Mouse (Mus musculus) brain, embryonic 18.5 days (tissue): ENCODE data around the gene Olfr262.
"Not testable (repeated sequence)": the region's sequence is repeated elsewhere in the genome, so short reads cannot be mapped to it uniquely, and the experiment has no call there.

Experiments used
- DNase-seq: peaks from one replicate; pipeline ENCODE4 v3.0.0-alpha.2; 2012; ENCODE audit warnings: low read depth, low spot score

Gene Olfr262

DNA sequence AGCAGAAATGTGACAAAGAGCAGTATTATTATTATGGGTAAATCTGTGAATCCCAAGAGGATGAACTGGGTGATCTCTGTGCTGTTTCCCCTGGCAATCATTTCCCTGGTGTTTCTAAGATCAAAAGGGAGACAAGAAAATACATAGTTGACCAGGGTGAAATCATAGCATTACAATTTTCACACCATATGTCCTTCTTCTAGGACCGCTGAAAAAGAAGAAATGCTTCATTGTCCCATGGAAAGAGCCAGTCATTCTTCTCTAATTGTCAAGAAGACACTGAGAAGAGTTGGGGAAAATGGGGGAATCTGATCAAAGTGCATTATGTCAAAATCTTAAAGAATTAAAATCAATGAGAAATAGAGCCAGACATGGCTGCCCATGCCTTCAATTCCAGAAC lies at the start of gene Olfr262:
TSS of gene Olfr262 (minus strand) at position 101 of the 400 bp plus-strand sequence.
- no peak for DNase-seq

DNA sequence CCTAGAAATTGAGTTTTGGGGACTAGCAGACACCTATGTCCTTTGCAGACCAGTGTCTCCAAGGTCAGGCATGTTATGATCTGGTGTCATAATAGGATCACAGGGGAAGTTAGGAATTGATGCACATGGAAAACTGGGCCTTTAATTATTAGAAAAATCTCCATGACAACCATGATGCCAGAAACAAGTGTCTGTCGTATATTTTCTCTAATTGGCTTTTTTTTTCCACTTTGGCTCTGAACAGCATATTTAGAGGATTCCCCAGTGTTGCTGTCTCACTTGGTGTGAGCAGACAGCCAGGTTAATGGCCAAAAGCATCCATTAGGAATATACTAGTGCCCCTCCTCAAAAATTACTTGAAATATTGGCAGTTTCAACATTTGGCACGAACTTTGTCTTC lies 38.1 kb upstream of the Olfr262 start, which contains the start of gene Olfr1434:
TSS of gene Olfr1434 (plus strand) at position 301 of the 400 bp plus-strand sequence.
- DNase-seq: no peak

- no peak for DNase-seq
Measured at GRCm38 (mm10) chr19:12260732-12261131, 19.3 kb upstream of the Olfr262 start, which contains the start of gene Olfr235. Olfr235 (plus strand) TSS chr19:12261032.

DNA sequence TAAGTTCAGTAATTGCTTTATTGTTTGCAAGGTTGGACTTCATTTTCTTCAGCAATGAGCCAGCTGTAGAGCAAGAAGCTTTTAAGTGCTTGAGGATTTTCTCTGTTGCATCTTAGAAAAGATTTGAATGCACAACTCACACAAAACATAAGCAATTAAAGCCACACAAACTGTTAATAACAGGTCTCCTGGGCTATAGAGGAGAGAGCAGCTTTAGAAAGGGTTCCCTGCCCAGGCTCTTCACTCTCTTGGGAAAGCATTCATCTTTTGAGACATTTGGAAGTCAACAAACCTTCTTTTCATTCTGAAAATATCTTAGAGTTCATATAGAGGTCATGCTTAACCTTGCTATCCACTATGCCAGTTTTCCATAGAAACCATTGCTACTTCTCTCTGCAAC lies 9.0 kb downstream of the Olfr262 start, which contains the start of gene Olfr1432:
TSS of gene Olfr1432 (minus strand) at position 101 of the 400 bp plus-strand sequence.
- not testable (repeated sequence) for DNase-seq

- no peak for DNase-seq
Measured at GRCm38 (mm10) chr19:12200334-12200733, 41.1 kb downstream of the Olfr262 start, which contains the start of gene Olfr1431. Olfr1431 (plus strand) TSS chr19:12200634.

DNA sequence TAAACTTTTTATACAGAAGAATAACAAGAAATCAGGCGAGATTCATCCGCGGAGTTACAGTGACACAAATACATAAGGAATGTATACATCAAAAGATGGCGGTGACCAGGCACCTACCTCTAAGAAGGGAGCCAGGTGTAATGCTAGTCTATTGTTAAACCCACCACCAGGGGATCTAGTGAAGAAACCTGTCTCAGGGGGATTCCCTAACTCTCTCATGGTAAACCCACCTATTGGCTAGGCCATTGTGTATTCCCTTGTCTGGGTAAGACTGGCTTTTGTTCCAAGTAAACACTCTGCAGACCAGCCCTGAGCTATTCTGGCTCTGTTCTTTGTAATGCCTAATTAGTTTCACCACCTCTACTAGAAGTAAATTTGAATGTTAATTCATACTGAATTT lies 42.4 kb downstream of the Olfr262 start:
- DNase-seq: not testable (repeated sequence)
